Comparison of ENCODE assay signal across 14 mouse cellular contexts in genomic region chr13:111845471-111845870, GRCm38 (mm10). TPM values are rescaled to one million over a fixed set of nuclear protein-coding genes. Genes with fewer than 3 reads are reported as not detected.
A peak's percentile ranks its signal among the peaks of the same experiment; 100 is the strongest.
DNase-seq lines count a peak whose midpoint lies in the region; ATAC-seq and TF ChIP-seq lines count a peak whose summit lies in the region.
"Had no signal": no experiment of that assay in that cellular context is flagged by ENCODE, and none has a peak within 500 bp of the region (broad histone marks: within the 10 kb centered on the region; RNA-seq: fewer than 3 reads in every experiment).

No protein-coding gene starts in this region.

- TF ChIP-seq CTCF in heart, adult 2 months (IDR thresholded peaks at IDR 0.05): no peak

- no peaks in the 10 kb centered on the region for H3K9me3 ChIP-seq in heart, embryonic 10.5 days
- no peaks in the 10 kb centered on the region for H3K9me3 ChIP-seq in kidney, embryonic 16.5 days (ENCODE audit: low read length)
- no peaks in the 10 kb centered on the region for H3K9me3 ChIP-seq in forebrain, embryonic 10.5 days

- H3K9ac ChIP-seq in heart, adult 2 months (ENCODE audit: low read depth, low read length): no peak overlapping the region
- H3K9ac ChIP-seq in kidney, embryonic 16.5 days (replicated peaks; ENCODE audit: low read length): no peak overlapping the region

- H3K4me2 ChIP-seq in kidney, embryonic 16.5 days (replicated peaks; ENCODE audit: low read depth, low read length): no peak overlapping the region; the same call in 1 of the 2 replicates
- H3K4me2 ChIP-seq: liver, embryonic 11.5 days had no signal

- no peak for TF ChIP-seq POLR2A in heart, adult 2 months (IDR thresholded peaks at IDR 0.05; ENCODE audit: insufficient read depth, low read depth, low read length)

- peak overlapping the region; percentile 52; the same call in 1 of the 2 replicates for H3K27ac ChIP-seq in heart, embryonic 10.5 days
- H3K27ac ChIP-seq in heart, adult 2 months: no peak overlapping the region
- peak overlapping the region; percentile 63 for H3K27ac ChIP-seq in kidney, embryonic 16.5 days (ENCODE audit: low read length)
- no peak overlapping the region for H3K27ac ChIP-seq in forebrain, embryonic 10.5 days

- no peak overlapping the region for H3K4me3 ChIP-seq in heart, embryonic 10.5 days
- no peak overlapping the region for H3K4me3 ChIP-seq in heart, adult 2 months
- H3K4me3 ChIP-seq in kidney, embryonic 16.5 days (ENCODE audit: low read length): no peak overlapping the region
- H3K4me3 ChIP-seq in forebrain, embryonic 10.5 days: no peak overlapping the region

- ATAC-seq in kidney, embryonic 16.5 days (ENCODE audit: low FRiP score, low TSS enrichment): peak; percentile 97

- no peaks in the 10 kb centered on the region for H3K79me2 ChIP-seq in heart, adult 2 months (replicated peaks; ENCODE audit: control insufficient read depth, insufficient read depth, low read length)

- 40% methylated on average over 9 of the region's 9 CpGs for WGBS in heart, embryonic 10.5 days
- 53% methylated on average over 9 of the region's 9 CpGs for WGBS in heart, adult 2 months
- WGBS in kidney, embryonic 16.5 days: 17% methylated on average over 9 of the region's 9 CpGs
- 58% methylated on average over 9 of the region's 9 CpGs for WGBS in forebrain, embryonic 10.5 days

- peaks cover 11% of the 10 kb centered on the region for H3K4me1 ChIP-seq in heart, embryonic 10.5 days
- H3K4me1 ChIP-seq in heart, adult 2 months (ENCODE audit: control insufficient read depth, insufficient read depth, low read length): no peaks in the 10 kb centered on the region
- peaks cover 11% of the 10 kb centered on the region for H3K4me1 ChIP-seq in kidney, embryonic 16.5 days (ENCODE audit: insufficient read depth, low read length)
- H3K4me1 ChIP-seq in forebrain, embryonic 10.5 days: peaks cover 6% of the 10 kb centered on the region

- H3K36me3 ChIP-seq in heart, embryonic 10.5 days: no peaks in the 10 kb centered on the region
- no peaks in the 10 kb centered on the region for H3K36me3 ChIP-seq in heart, adult 2 months (ENCODE audit: control insufficient read depth, insufficient read depth, low read length)
- no peaks in the 10 kb centered on the region for H3K36me3 ChIP-seq in kidney, embryonic 16.5 days (ENCODE audit: insufficient read depth, low read length)
- H3K36me3 ChIP-seq in forebrain, embryonic 10.5 days (replicated peaks): no peaks in the 10 kb centered on the region

- peak; percentile 67 for DNase-seq in heart, embryonic 10.5 days (ENCODE audit: low spot score)
- DNase-seq in heart, adult 2 months: no peak
- peak; percentile 53 for DNase-seq in testis, postnatal 14 days (ENCODE audit: low spot score)
- no peak for DNase-seq in testis, postnatal 10 days (ENCODE audit: low spot score)
- no peak for DNase-seq in left cerebral cortex, adult 11 months (ENCODE audit: low spot score)
- DNase-seq in forebrain, embryonic 10.5 days (ENCODE audit: extremely low spot score, low spot score): no peak
- DNase-seq in ovary, adult 18-20 months (ENCODE audit: low spot score): no peak
- DNase-seq: adrenal gland, postnatal 10 days; gastrocnemius, postnatal 10 days; heart, postnatal 10 days; lung, postnatal 36 days; thymus, postnatal 36 days had no signal

- no peak for TF ChIP-seq EP300 in heart, adult 2 months (IDR thresholded peaks at IDR 0.05; ENCODE audit: insufficient read depth, low read depth, low read length)

- intact Hi-C loops in heart, adult 2 months (cut with DNase I): no loop called here

- no peaks in the 10 kb centered on the region for H3K27me3 ChIP-seq in heart, embryonic 10.5 days (ENCODE audit: insufficient read depth, poor library complexity, severe bottlenecking)
- no peaks in the 10 kb centered on the region for H3K27me3 ChIP-seq in heart, adult 2 months (ENCODE audit: control insufficient read depth, insufficient read depth, low read length)
- H3K27me3 ChIP-seq in kidney, embryonic 16.5 days (ENCODE audit: insufficient read depth, low read length): no peaks in the 10 kb centered on the region
- H3K27me3 ChIP-seq in forebrain, embryonic 10.5 days (ENCODE audit: poor library complexity, severe bottlenecking): no peaks in the 10 kb centered on the region

RNA-seq across cellular contexts. Expression of gene Map3k1, which starts 36.7 kb away (rescaled TPM):
- 13.8 and 16.6 TPM in 2 replicates for polyA plus RNA-seq in heart, embryonic 10.5 days (2016; fragmentation: Nextera tagmentation; extraction: Ambion mirVana)
- total RNA-seq in heart, adult 2 months (2021): 10 to 100 TPM; 15.2 to 24.6 TPM
- polyA plus RNA-seq in heart, adult 2 months (2012; rRNA removed): 10.7 and 14.0 TPM in 2 replicates
- polyA plus RNA-seq in kidney, embryonic 16.5 days (2015; fragmentation: Nextera tagmentation; extraction: Ambion mirVana): 26.6 and 31.1 TPM in 2 replicates
- polyA plus RNA-seq in forebrain, embryonic 10.5 days (2016; fragmentation: Nextera tagmentation; extraction: Ambion mirVana): 13.4 and 13.9 TPM in 2 replicates

Comparison
In these comparisons a context has a peak if more than half of its experiments do, and no peak if none do; other contexts are left out.
1. DNase-seq: peak in heart, embryonic 10.5 days (single experiment) and testis, postnatal 14 days (single experiment); none in heart, adult 2 months (0 of 2), testis, postnatal 10 days (single experiment), left cerebral cortex, adult 11 months (single experiment), forebrain, embryonic 10.5 days (single experiment) and ovary, adult 18-20 months (single experiment).
2. H3K27ac ChIP-seq: peak in heart, embryonic 10.5 days (single experiment) and kidney, embryonic 16.5 days (single experiment); none in heart, adult 2 months (single experiment) and forebrain, embryonic 10.5 days (single experiment).